Mouse (Mus musculus): ENCODE results near the gene Mast3. TPM values are rescaled to one million over a fixed set of nuclear protein-coding genes. Genes with fewer than 3 reads are reported as not detected.

Gene Mast3
- polyA plus RNA-seq, 1 experiment from 2014 or later = 10.7 TPM

GRCm38 (mm10) chr8:70774740-70775139, 30.1 kb downstream of the Mast3 start:
- Histone ChIP-seq H3K27ac (ENCODE audit: low read length) (no peak overlapping the region), H3K9me3 (ENCODE audit: control insufficient read depth, low read depth, low read length) (no peaks in the 10 kb centered on the region), H3K36me3 (ENCODE audit: control insufficient read depth, insufficient read depth, low read length) (peaks cover 38% of the 10 kb centered on the region), H3K27me3 (ENCODE audit: control insufficient read depth, insufficient read depth, low read length) (no peaks in the 10 kb centered on the region), H3K4me1 (ENCODE audit: control insufficient read depth, insufficient read depth, low read length) (peaks cover 37% of the 10 kb centered on the region), H3K9ac (replicated peaks; ENCODE audit: low read depth, low read length) (0 out of 2 replicates have a peak overlapping the region, but pooled peaks have one; percentile 10), H3K4me2 (replicated peaks; ENCODE audit: low read depth, low read length) (no peak overlapping the region), H3K4me3 (ENCODE audit: low read depth, low read length) (no peak overlapping the region)
- ATAC-seq (ENCODE audit: insufficient number of reproducible peaks, insufficient read depth, low FRiP score, low read depth) = no peak
- 97% methylated on average over 18 of the region's 18 CpGs for WGBS

- H3K36me3 ChIP-seq (ENCODE audit: control insufficient read depth, insufficient read depth, low read length) = peaks cover 32% of the 10 kb centered on the region
- WGBS = 52% methylated on average over 9 of the region's 9 CpGs
- H3K4me2 ChIP-seq (replicated peaks; ENCODE audit: low read depth, low read length) = peak overlapping the region; percentile 19; the same call in 1 of the 2 replicates
These were observed 31.0 kb downstream of the Mast3 start for GRCm38 (mm10) chr8:70773833-70774232.

GRCm38 (mm10) chr8:70773410-70773809, 31.4 kb downstream of the Mast3 start:
- Histone ChIP-seq H3K27ac (ENCODE audit: low read length) (peak overlapping the region; percentile 61), H3K27me3 (ENCODE audit: control insufficient read depth, insufficient read depth, low read length) (no peaks in the 10 kb centered on the region), H3K4me2 (replicated peaks; ENCODE audit: low read depth, low read length) (peak overlapping the region; percentile 19; the same call in 1 of the 2 replicates), H3K4me1 (ENCODE audit: control insufficient read depth, insufficient read depth, low read length) (peaks cover 37% of the 10 kb centered on the region), H3K4me3 (ENCODE audit: low read depth, low read length) (no peak overlapping the region), H3K9me3 (ENCODE audit: control insufficient read depth, low read depth, low read length) (no peaks in the 10 kb centered on the region), H3K36me3 (ENCODE audit: control insufficient read depth, insufficient read depth, low read length) (peaks cover 36% of the 10 kb centered on the region), H3K9ac (replicated peaks; ENCODE audit: low read depth, low read length) (no peak overlapping the region)
- WGBS = 69% methylated on average over 5 of the region's 5 CpGs
- ATAC-seq (ENCODE audit: insufficient number of reproducible peaks, insufficient read depth, low FRiP score, low read depth) = no peak

More at GRCm38 (mm10) chr8:70773833-70774232, 31.0 kb downstream of the Mast3 start:
- ATAC-seq (ENCODE audit: insufficient number of reproducible peaks, insufficient read depth, low FRiP score, low read depth) = no peak
- Histone ChIP-seq H3K4me1 (ENCODE audit: control insufficient read depth, insufficient read depth, low read length) (peaks cover 37% of the 10 kb centered on the region), H3K27ac (ENCODE audit: low read length) (peak overlapping the region; percentile 61), H3K9ac (replicated peaks; ENCODE audit: low read depth, low read length) (0 out of 2 replicates have a peak overlapping the region, but pooled peaks have one; percentile 30), H3K4me3 (ENCODE audit: low read depth, low read length) (no peak overlapping the region), H3K9me3 (ENCODE audit: control insufficient read depth, low read depth, low read length) (no peaks in the 10 kb centered on the region), H3K27me3 (ENCODE audit: control insufficient read depth, insufficient read depth, low read length) (no peaks in the 10 kb centered on the region)

GRCm38 (mm10) chr8:70772890-70773289, 32.0 kb downstream of the Mast3 start:
- Histone ChIP-seq H3K36me3 (ENCODE audit: control insufficient read depth, insufficient read depth, low read length) (peaks cover 41% of the 10 kb centered on the region), H3K27ac (ENCODE audit: low read length) (peak overlapping the region; percentile 61), H3K4me1 (ENCODE audit: control insufficient read depth, insufficient read depth, low read length) (peaks cover 34% of the 10 kb centered on the region), H3K9me3 (ENCODE audit: control insufficient read depth, low read depth, low read length) (no peaks in the 10 kb centered on the region), H3K27me3 (ENCODE audit: control insufficient read depth, insufficient read depth, low read length) (no peaks in the 10 kb centered on the region), H3K4me2 (replicated peaks; ENCODE audit: low read depth, low read length) (no peak overlapping the region), H3K9ac (replicated peaks; ENCODE audit: low read depth, low read length) (no peak overlapping the region), H3K4me3 (ENCODE audit: low read depth, low read length) (no peak overlapping the region)
- 74% methylated on average over 9 of the region's 9 CpGs for WGBS
- ATAC-seq (ENCODE audit: insufficient number of reproducible peaks, insufficient read depth, low FRiP score, low read depth) = no peak

GRCm38 (mm10) chr8:70772075-70772474, 32.8 kb downstream of the Mast3 start:
- H3K27me3 ChIP-seq (ENCODE audit: control insufficient read depth, insufficient read depth, low read length) = no peaks in the 10 kb centered on the region
- no peak overlapping the region for H3K4me3 ChIP-seq (ENCODE audit: low read depth, low read length)
- H3K9me3 ChIP-seq (ENCODE audit: control insufficient read depth, low read depth, low read length) = no peaks in the 10 kb centered on the region
- WGBS = 93% methylated on average over 13 of the region's 13 CpGs
- no peak for ATAC-seq (ENCODE audit: insufficient number of reproducible peaks, insufficient read depth, low FRiP score, low read depth)
- H3K27ac ChIP-seq (ENCODE audit: low read length) = no peak overlapping the region
- peaks cover 31% of the 10 kb centered on the region; the same call in 1 of the 2 replicates for H3K4me1 ChIP-seq (ENCODE audit: control insufficient read depth, insufficient read depth, low read length)
- H3K4me2 ChIP-seq (replicated peaks; ENCODE audit: low read depth, low read length) = no peak overlapping the region
- peaks cover 43% of the 10 kb centered on the region for H3K36me3 ChIP-seq (ENCODE audit: control insufficient read depth, insufficient read depth, low read length)
- no peak overlapping the region for H3K9ac ChIP-seq (replicated peaks; ENCODE audit: low read depth, low read length)

GRCm38 (mm10) chr8:70771217-70771616, 33.6 kb downstream of the Mast3 start:
- no peak for ATAC-seq (ENCODE audit: insufficient number of reproducible peaks, insufficient read depth, low FRiP score, low read depth)
- no peak overlapping the region for H3K27ac ChIP-seq (ENCODE audit: low read length)
- H3K36me3 ChIP-seq (ENCODE audit: control insufficient read depth, insufficient read depth, low read length) = peaks cover 43% of the 10 kb centered on the region
- no peaks in the 10 kb centered on the region for H3K9me3 ChIP-seq (ENCODE audit: control insufficient read depth, low read depth, low read length)
- no peaks in the 10 kb centered on the region for H3K27me3 ChIP-seq (ENCODE audit: control insufficient read depth, insufficient read depth, low read length)
- 80% methylated on average over 7 of the region's 7 CpGs for whole genome bisulfite sequencing
- H3K9ac ChIP-seq (replicated peaks; ENCODE audit: low read depth, low read length) = no peak overlapping the region
- peaks cover 36% of the 10 kb centered on the region; the same call in 1 of the 2 replicates for H3K4me1 ChIP-seq (ENCODE audit: control insufficient read depth, insufficient read depth, low read length)
- no peak overlapping the region for H3K4me2 ChIP-seq (replicated peaks; ENCODE audit: low read depth, low read length)
- H3K4me3 ChIP-seq (ENCODE audit: low read depth, low read length) = no peak overlapping the region

GRCm38 (mm10) chr8:70770748-70771147, 34.1 kb downstream of the Mast3 start:
- H3K9ac ChIP-seq (replicated peaks; ENCODE audit: low read depth, low read length) = no peak overlapping the region
- no peaks in the 10 kb centered on the region for H3K9me3 ChIP-seq (ENCODE audit: control insufficient read depth, low read depth, low read length)
- no peak overlapping the region for H3K27ac ChIP-seq (ENCODE audit: low read length)
- ATAC-seq (ENCODE audit: insufficient number of reproducible peaks, insufficient read depth, low FRiP score, low read depth) = no peak
- no peaks in the 10 kb centered on the region for H3K27me3 ChIP-seq (ENCODE audit: control insufficient read depth, insufficient read depth, low read length)
- H3K4me3 ChIP-seq (ENCODE audit: low read depth, low read length) = no peak overlapping the region
- H3K4me2 ChIP-seq (replicated peaks; ENCODE audit: low read depth, low read length) = no peak overlapping the region
- 91% methylated on average over 13 of the region's 13 CpGs for WGBS
- peaks cover 36% of the 10 kb centered on the region; the same call in 1 of the 2 replicates for H3K4me1 ChIP-seq (ENCODE audit: control insufficient read depth, insufficient read depth, low read length)
- H3K36me3 ChIP-seq (ENCODE audit: control insufficient read depth, insufficient read depth, low read length) = peaks cover 43% of the 10 kb centered on the region

- H3K4me2 ChIP-seq (replicated peaks; ENCODE audit: low read depth, low read length) = no peak overlapping the region
- no peak for ATAC-seq (ENCODE audit: insufficient number of reproducible peaks, insufficient read depth, low FRiP score, low read depth)
- H3K9ac ChIP-seq (replicated peaks; ENCODE audit: low read depth, low read length) = no peak overlapping the region
- no peak overlapping the region for H3K27ac ChIP-seq (ENCODE audit: low read length)
- H3K27me3 ChIP-seq (ENCODE audit: control insufficient read depth, insufficient read depth, low read length) = no peaks in the 10 kb centered on the region
- no peak overlapping the region for H3K4me3 ChIP-seq (ENCODE audit: low read depth, low read length)
- peaks cover 27% of the 10 kb centered on the region; the same call in 1 of the 2 replicates for H3K4me1 ChIP-seq (ENCODE audit: control insufficient read depth, insufficient read depth, low read length)
- peaks cover 40% of the 10 kb centered on the region for H3K36me3 ChIP-seq (ENCODE audit: control insufficient read depth, insufficient read depth, low read length)
- 68% methylated on average over 12 of the region's 12 CpGs for WGBS
- H3K9me3 ChIP-seq (ENCODE audit: control insufficient read depth, low read depth, low read length) = no peaks in the 10 kb centered on the region
These were observed 35.0 kb downstream of the Mast3 start for GRCm38 (mm10) chr8:70769858-70770257.

- Histone ChIP-seq H3K4me3 (ENCODE audit: low read depth, low read length) (no peak overlapping the region), H3K27ac (ENCODE audit: low read length) (no peak overlapping the region), H3K27me3 (ENCODE audit: control insufficient read depth, insufficient read depth, low read length) (no peaks in the 10 kb centered on the region), H3K9me3 (ENCODE audit: control insufficient read depth, low read depth, low read length) (no peaks in the 10 kb centered on the region), H3K4me2 (replicated peaks; ENCODE audit: low read depth, low read length) (no peak overlapping the region), H3K9ac (replicated peaks; ENCODE audit: low read depth, low read length) (no peak overlapping the region), H3K4me1 (ENCODE audit: control insufficient read depth, insufficient read depth, low read length) (peaks cover 23% of the 10 kb centered on the region; the same call in 1 of the 2 replicates), H3K36me3 (ENCODE audit: control insufficient read depth, insufficient read depth, low read length) (peaks cover 35% of the 10 kb centered on the region)
- 7% methylated on average over 26 of the region's 26 CpGs for WGBS
- ATAC-seq (ENCODE audit: insufficient number of reproducible peaks, insufficient read depth, low FRiP score, low read depth) = peak; percentile 71
These were observed 35.5 kb downstream of the Mast3 start for GRCm38 (mm10) chr8:70769359-70769758.
